Mouse (Mus musculus): ENCODE measurements around the gene Josd1. TPM values are rescaled to one million over a fixed set of nuclear protein-coding genes. Genes with fewer than 3 reads are reported as not detected.

Josd1 gene
- polyA plus RNA-seq, 1 experiment from 2014 or later: 12.2 TPM

DNA sequence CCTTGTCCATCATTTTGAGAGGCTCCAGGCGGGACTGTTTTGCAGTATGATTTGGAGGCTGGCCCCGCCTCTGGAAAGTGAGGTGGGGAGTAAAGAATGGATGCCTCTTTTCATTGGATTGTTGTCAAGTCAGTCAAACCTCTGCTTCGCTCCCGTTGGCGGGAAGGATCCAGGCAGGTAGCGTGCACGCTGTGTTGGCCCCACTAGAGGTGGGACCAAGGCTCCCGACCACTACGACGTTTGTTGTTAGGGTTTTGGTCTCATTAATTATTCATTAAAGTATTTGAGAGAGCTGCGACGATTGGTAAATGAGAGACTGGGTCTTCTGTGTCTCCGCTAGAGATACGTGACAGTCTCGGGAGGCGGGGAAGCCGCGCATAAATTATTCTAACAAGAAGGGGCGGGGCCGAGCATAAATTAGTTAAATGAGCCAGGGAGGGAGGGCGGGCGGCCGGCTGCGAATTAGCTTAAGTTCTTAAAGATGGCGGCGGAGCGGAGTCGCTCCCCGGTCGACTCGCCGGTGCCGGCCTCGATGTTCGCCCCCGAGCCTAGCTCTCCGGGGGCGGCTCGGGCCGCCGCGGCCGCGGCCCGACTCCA lies 2.8 kb upstream of the Josd1 start, which contains the start of gene Gtpbp1:
TSS of gene Gtpbp1 (plus strand) at position 420 of the 597 bp plus-strand sequence.
- Histone ChIP-seq H3K36me3 (ENCODE audit: control insufficient read depth, insufficient read depth, low read length) (peaks cover 2% of the 10 kb centered on the region; the same call in 1 of the 2 replicates), H3K27me3 (ENCODE audit: control insufficient read depth, insufficient read depth, low read length) (no peaks in the 10 kb centered on the region), H3K9ac (ENCODE audit: low read depth, low read length) (peak within 1 kb of the TSS; percentile 85), H3K4me1 (replicated peaks; ENCODE audit: control insufficient read depth, insufficient read depth, low read length) (peaks cover 4% of the 10 kb centered on the region; the same call in 1 of the 2 replicates), H3K4me2 (replicated peaks; ENCODE audit: low read depth, low read length) (peak within 1 kb of the TSS; percentile 77), H3K4me3 (ENCODE audit: low read depth, low read length) (peak within 1 kb of the TSS; percentile 76), H3K9me3 (ENCODE audit: control insufficient read depth, low read length) (no peaks in the 10 kb centered on the region), H3K27ac (ENCODE audit: low read depth, low read length) (peak within 1 kb of the TSS; percentile 83)
- under 1% methylated on average over 45 of the region's 45 CpGs for WGBS
- DNase-seq (ENCODE audit: low spot score): peak; percentile 97
- peak; percentile 98 for ATAC-seq (ENCODE audit: low FRiP score)

- Histone ChIP-seq H3K4me3 (ENCODE audit: low read depth, low read length) (peak overlapping the region; percentile 76), H3K36me3 (ENCODE audit: control insufficient read depth, insufficient read depth, low read length) (peaks cover 2% of the 10 kb centered on the region; the same call in 1 of the 2 replicates), H3K4me1 (replicated peaks; ENCODE audit: control insufficient read depth, insufficient read depth, low read length) (peaks cover 7% of the 10 kb centered on the region; the same call in 1 of the 2 replicates), H3K4me2 (replicated peaks; ENCODE audit: low read depth, low read length) (peak overlapping the region; percentile 27), H3K9ac (ENCODE audit: low read depth, low read length) (no peak overlapping the region), H3K9me3 (ENCODE audit: control insufficient read depth, low read length) (no peaks in the 10 kb centered on the region), H3K27me3 (ENCODE audit: control insufficient read depth, insufficient read depth, low read length) (no peaks in the 10 kb centered on the region), H3K27ac (ENCODE audit: low read depth, low read length) (no peak overlapping the region)
- WGBS: 17% methylated on average over 24 of the region's 24 CpGs
- ATAC-seq (ENCODE audit: low FRiP score) (no peak; the same call in 1 of the 2 replicates), DNase-seq (ENCODE audit: low spot score) (no peak)
Measured at GRCm38 (mm10) chr15:79689662-79690425, 2.1 kb upstream of the Josd1 start.

DNA sequence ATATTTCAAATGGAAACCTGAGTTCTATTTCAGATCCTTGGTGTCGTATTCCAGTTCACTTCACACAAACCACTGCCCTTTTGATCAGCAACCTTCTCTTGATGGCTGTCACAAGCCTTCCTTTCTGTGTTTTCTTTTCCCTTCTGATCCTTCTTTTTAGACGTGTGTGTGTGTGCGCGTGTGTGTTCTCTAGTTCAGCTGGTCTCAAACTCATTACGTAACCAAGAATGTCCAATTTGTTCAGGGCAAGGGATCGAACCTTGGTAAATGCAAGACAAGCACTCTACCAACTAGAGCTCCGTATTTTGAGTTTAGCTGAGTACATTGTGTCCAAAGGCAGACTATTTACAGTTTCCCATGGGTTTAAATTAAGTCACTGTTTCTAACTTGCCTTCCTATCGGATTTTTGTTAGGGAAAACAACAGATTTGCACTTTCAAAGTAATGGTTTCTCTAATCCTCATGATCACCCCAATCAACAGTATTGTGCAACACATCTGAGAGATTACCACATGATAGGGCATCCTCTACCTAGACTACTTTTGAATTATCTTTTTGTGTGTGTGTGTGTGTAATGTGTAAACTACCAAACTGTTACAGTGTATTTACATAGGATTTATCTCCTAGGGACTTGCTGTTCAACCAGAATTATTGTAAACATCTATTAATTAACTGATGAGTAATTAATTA lies 693 bp upstream of the Josd1 start:
- Histone ChIP-seq H3K4me1 (replicated peaks; ENCODE audit: control insufficient read depth, insufficient read depth, low read length) (peaks cover 12% of the 10 kb centered on the region; the same call in 1 of the 2 replicates), H3K4me2 (replicated peaks; ENCODE audit: low read depth, low read length) (peak overlapping the region; percentile 82), H3K27me3 (ENCODE audit: control insufficient read depth, insufficient read depth, low read length) (no peaks in the 10 kb centered on the region), H3K9me3 (ENCODE audit: control insufficient read depth, low read length) (no peaks in the 10 kb centered on the region), H3K9ac (ENCODE audit: low read depth, low read length) (peak overlapping the region; percentile 88), H3K36me3 (ENCODE audit: control insufficient read depth, insufficient read depth, low read length) (no peaks in the 10 kb centered on the region), H3K4me3 (ENCODE audit: low read depth, low read length) (peak overlapping the region; percentile 87), H3K27ac (ENCODE audit: low read depth, low read length) (peak overlapping the region; percentile 84)
- 5% methylated on average over 8 of the region's 8 CpGs for WGBS
- ATAC-seq (ENCODE audit: low FRiP score) (no peak), DNase-seq (ENCODE audit: low spot score) (no peak)

- no peaks in the 10 kb centered on the region for H3K27me3 ChIP-seq (ENCODE audit: control insufficient read depth, insufficient read depth, low read length)
- peaks cover 12% of the 10 kb centered on the region; the same call in 1 of the 2 replicates for H3K4me1 ChIP-seq (replicated peaks; ENCODE audit: control insufficient read depth, insufficient read depth, low read length)
- no peak for DNase-seq (ENCODE audit: low spot score)
- under 1% methylated on average over 32 of the region's 33 CpGs for WGBS
- H3K36me3 ChIP-seq (ENCODE audit: control insufficient read depth, insufficient read depth, low read length): no peaks in the 10 kb centered on the region
- peak overlapping the region; percentile 82 for H3K4me2 ChIP-seq (replicated peaks; ENCODE audit: low read depth, low read length)
- no peak for ATAC-seq (ENCODE audit: low FRiP score)
- peak overlapping the region; percentile 84 for H3K27ac ChIP-seq (ENCODE audit: low read depth, low read length)
- peak overlapping the region; percentile 88 for H3K9ac ChIP-seq (ENCODE audit: low read depth, low read length)
- no peaks in the 10 kb centered on the region for H3K9me3 ChIP-seq (ENCODE audit: control insufficient read depth, low read length)
- H3K4me3 ChIP-seq (ENCODE audit: low read depth, low read length): peak overlapping the region; percentile 87
Measured at GRCm38 (mm10) chr15:79687175-79687574, 544 bp downstream of the Josd1 start.

GRCm38 (mm10) chr15:79686046-79686869 lies 1.5 kb downstream of the Josd1 start:
- no peaks in the 10 kb centered on the region for H3K27me3 ChIP-seq (ENCODE audit: control insufficient read depth, insufficient read depth, low read length)
- H3K9ac ChIP-seq (ENCODE audit: low read depth, low read length): peak overlapping the region; percentile 42
- no peaks in the 10 kb centered on the region for H3K36me3 ChIP-seq (ENCODE audit: control insufficient read depth, insufficient read depth, low read length)
- peak overlapping the region; percentile 82 for H3K4me2 ChIP-seq (replicated peaks; ENCODE audit: low read depth, low read length)
- peaks cover 12% of the 10 kb centered on the region; the same call in 1 of the 2 replicates for H3K4me1 ChIP-seq (replicated peaks; ENCODE audit: control insufficient read depth, insufficient read depth, low read length)
- DNase-seq (ENCODE audit: low spot score) (no peak), ATAC-seq (ENCODE audit: low FRiP score) (no peak)
- WGBS: 26% methylated on average over 15 of the region's 15 CpGs
- no peak overlapping the region for H3K27ac ChIP-seq (ENCODE audit: low read depth, low read length)
- H3K9me3 ChIP-seq (ENCODE audit: control insufficient read depth, low read length): no peaks in the 10 kb centered on the region
- peak overlapping the region; percentile 87 for H3K4me3 ChIP-seq (ENCODE audit: low read depth, low read length)

DNA sequence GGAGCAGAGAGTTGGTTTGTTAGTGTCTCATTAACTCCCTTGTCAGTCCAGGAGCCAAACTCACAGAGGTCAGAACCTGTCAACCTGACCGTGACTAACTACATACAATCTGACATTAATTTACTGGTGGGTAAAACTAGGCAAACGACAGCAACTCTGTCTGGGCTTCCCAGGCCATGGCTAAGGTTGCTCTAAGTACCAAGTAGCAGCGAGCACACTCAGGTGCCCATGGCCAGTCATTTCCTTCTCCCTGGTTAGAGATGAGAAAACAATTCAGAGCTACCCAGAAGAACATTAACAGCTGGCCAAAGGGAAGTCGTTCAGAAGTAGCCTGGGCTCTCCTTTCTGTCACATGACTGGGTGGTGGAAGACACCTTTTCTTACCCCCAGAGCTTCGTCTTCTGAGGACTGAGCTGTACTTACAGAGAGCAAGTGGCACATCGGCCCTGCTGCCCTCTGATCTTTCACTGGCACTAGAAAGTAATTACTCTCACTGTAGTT lies 2.5 kb downstream of the Josd1 start:
- DNase-seq (ENCODE audit: low spot score): no peak
- Histone ChIP-seq H3K36me3 (ENCODE audit: control insufficient read depth, insufficient read depth, low read length) (no peaks in the 10 kb centered on the region), H3K4me1 (replicated peaks; ENCODE audit: control insufficient read depth, insufficient read depth, low read length) (peaks cover 12% of the 10 kb centered on the region; the same call in 1 of the 2 replicates), H3K9ac (ENCODE audit: low read depth, low read length) (peak overlapping the region; percentile 4; the same call in 1 of the 2 replicates), H3K4me2 (replicated peaks; ENCODE audit: low read depth, low read length) (peak overlapping the region; percentile 82), H3K9me3 (ENCODE audit: control insufficient read depth, low read length) (no peaks in the 10 kb centered on the region), H3K27ac (ENCODE audit: low read depth, low read length) (no peak overlapping the region), H3K4me3 (ENCODE audit: low read depth, low read length) (no peak overlapping the region; the same call in 1 of the 2 replicates), H3K27me3 (ENCODE audit: control insufficient read depth, insufficient read depth, low read length) (no peaks in the 10 kb centered on the region)
- no peak for ATAC-seq (ENCODE audit: low FRiP score)
- WGBS: 48% methylated on average over 6 of the region's 6 CpGs

DNA sequence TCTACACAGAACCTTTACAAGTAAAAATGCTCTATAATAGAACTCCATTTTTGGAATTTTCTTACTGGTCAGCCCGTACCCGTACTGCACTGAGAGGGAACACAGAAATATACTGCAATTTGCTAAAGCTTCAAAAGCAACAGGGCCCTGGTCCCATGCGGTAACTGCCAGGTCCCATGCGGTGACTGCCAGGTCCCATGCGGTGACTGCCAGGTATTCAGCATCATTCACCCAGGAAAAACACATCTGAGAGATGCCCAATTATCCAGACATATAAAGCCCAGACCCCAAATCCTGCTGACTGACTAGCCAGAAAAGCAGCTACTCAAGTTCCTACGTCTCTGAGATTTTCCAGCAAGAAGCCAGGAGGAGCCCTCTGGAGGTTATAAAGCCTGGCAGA lies 3.1 kb downstream of the Josd1 start:
- Histone ChIP-seq H3K4me2 (replicated peaks; ENCODE audit: low read depth, low read length) (no peak overlapping the region; the same call in 1 of the 2 replicates), H3K4me1 (replicated peaks; ENCODE audit: control insufficient read depth, insufficient read depth, low read length) (peaks cover 12% of the 10 kb centered on the region; the same call in 1 of the 2 replicates), H3K27me3 (ENCODE audit: control insufficient read depth, insufficient read depth, low read length) (no peaks in the 10 kb centered on the region), H3K36me3 (ENCODE audit: control insufficient read depth, insufficient read depth, low read length) (no peaks in the 10 kb centered on the region), H3K9ac (ENCODE audit: low read depth, low read length) (peak overlapping the region; percentile 9; the same call in 1 of the 2 replicates), H3K9me3 (ENCODE audit: control insufficient read depth, low read length) (no peaks in the 10 kb centered on the region), H3K4me3 (ENCODE audit: low read depth, low read length) (no peak overlapping the region), H3K27ac (ENCODE audit: low read depth, low read length) (no peak overlapping the region)
- WGBS: 88% methylated on average over 6 of the region's 6 CpGs
- no peak for DNase-seq (ENCODE audit: low spot score)
- ATAC-seq (ENCODE audit: low FRiP score): no peak
